Mouse (Mus musculus): Measurements from ENCODE around the gene Capsl. TPM values are rescaled to one million over a fixed set of nuclear protein-coding genes. Genes with fewer than 3 reads are reported as not detected.
A peak's percentile ranks its signal among the peaks of the same experiment; 100 is the strongest.

Capsl gene
- polyA plus RNA-seq (2014; fragmentation: Nextera tagmentation; extraction: Ambion mirVana), result 0.61 and 0.92 TPM in 2 replicates

DNA sequence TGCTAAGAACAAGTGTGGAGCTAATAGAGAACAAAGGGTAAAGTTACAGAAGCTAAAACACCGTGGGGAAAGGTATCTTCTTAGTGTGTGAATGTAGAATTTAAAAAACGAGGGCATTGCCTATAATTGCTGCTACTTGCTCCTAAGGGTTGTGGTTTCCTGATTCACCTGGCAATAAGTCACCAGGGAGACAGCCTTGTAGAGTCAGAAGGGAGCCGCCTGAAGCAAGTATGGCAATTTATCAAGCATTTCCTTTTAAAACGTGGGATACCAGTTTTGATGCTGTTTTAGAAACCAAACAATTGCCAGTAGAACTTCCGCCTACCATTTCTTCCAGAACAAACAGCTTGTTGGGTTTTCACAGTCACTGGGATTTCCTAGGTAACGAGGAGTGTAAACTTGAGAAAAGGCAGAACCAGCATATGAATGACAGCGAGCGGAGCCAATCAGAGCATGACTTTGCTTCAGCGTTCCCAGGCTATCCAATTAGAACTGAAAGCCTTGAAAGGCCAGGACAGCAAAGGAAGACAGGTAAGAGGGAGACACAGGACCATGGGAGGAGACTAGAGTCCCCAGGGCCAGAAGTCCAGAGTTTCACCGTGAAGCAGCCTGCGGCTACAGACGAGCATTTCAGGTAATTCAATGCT is at the start of gene Capsl:
Capsl (plus strand) TSS at position 495 of the 647 bp plus-strand sequence.
- ATAC-seq (ENCODE audit: insufficient read depth, low FRiP score, low TSS enrichment) (no peak), DNase-seq (ENCODE audit: low spot score) (peak; percentile 26)
- no peak within 1 kb of the TSS for H3K4me3 ChIP-seq (ENCODE audit: low read depth, low read length)
- no peak within 1 kb of the TSS for H3K27ac ChIP-seq (ENCODE audit: low read depth, low read length)
- no peak within 1 kb of the TSS for H3K9ac ChIP-seq (ENCODE audit: low read length)
- H3K9me3 ChIP-seq (ENCODE audit: control insufficient read depth, low read length), result no peaks in the 10 kb centered on the region
- H3K4me2 ChIP-seq (ENCODE audit: low read depth), result no peak within 1 kb of the TSS
- H3K27me3 ChIP-seq (ENCODE audit: control insufficient read depth, insufficient read depth, low read length), result no peaks in the 10 kb centered on the region
- no peaks in the 10 kb centered on the region for H3K36me3 ChIP-seq (ENCODE audit: control insufficient read depth, insufficient read depth, low read length)
- H3K4me1 ChIP-seq (ENCODE audit: control insufficient read depth, insufficient read depth, low read length), result no peaks in the 10 kb centered on the region
- WGBS, result 57% methylated on average over 12 of the region's 12 CpGs

- ATAC-seq (ENCODE audit: insufficient read depth, low FRiP score, low TSS enrichment) (no peak), DNase-seq (ENCODE audit: low spot score) (no peak)
- Histone ChIP-seq H3K9me3 (ENCODE audit: control insufficient read depth, low read length) (no peaks in the 10 kb centered on the region), H3K27ac (ENCODE audit: low read depth, low read length) (no peak overlapping the region), H3K4me1 (ENCODE audit: control insufficient read depth, insufficient read depth, low read length) (no peaks in the 10 kb centered on the region), H3K36me3 (ENCODE audit: control insufficient read depth, insufficient read depth, low read length) (no peaks in the 10 kb centered on the region), H3K4me2 (ENCODE audit: low read depth) (no peak overlapping the region), H3K4me3 (ENCODE audit: low read depth, low read length) (no peak overlapping the region), H3K27me3 (ENCODE audit: control insufficient read depth, insufficient read depth, low read length) (no peaks in the 10 kb centered on the region), H3K9ac (ENCODE audit: low read length) (no peak overlapping the region)
- WGBS, result 87% methylated on average over 3 of the region's 3 CpGs
These were observed 26.4 kb upstream of the Capsl start for GRCm38 (mm10) chr15:9409475-9409874.

DNA sequence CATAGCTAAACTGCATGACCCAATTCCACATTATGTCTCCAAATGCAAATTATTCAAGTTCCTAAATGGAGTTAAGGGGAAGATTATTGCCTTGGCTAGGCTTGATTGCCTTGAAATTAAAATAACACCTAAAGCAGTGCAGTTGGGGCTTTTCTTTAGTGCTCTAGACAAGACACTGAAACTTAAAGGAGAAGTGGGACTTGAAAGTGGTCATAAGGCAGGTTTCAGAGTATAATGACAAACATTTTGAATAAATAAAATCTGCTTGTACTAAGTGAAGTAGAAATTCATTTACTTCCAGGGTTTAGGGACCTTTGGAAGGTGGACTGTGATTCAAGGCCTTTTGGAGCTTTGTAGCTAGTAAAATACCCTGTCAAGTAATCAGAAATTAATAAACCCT is 14.7 kb upstream of the Capsl start:
- H3K9ac ChIP-seq (ENCODE audit: low read length), result no peak overlapping the region
- ATAC-seq (ENCODE audit: insufficient read depth, low FRiP score, low TSS enrichment) (no peak), DNase-seq (ENCODE audit: low spot score) (no peak)
- H3K4me2 ChIP-seq (ENCODE audit: low read depth), result no peak overlapping the region
- H3K4me3 ChIP-seq (ENCODE audit: low read depth, low read length), result no peak overlapping the region
- no peaks in the 10 kb centered on the region for H3K36me3 ChIP-seq (ENCODE audit: control insufficient read depth, insufficient read depth, low read length)
- no peaks in the 10 kb centered on the region for H3K4me1 ChIP-seq (ENCODE audit: control insufficient read depth, insufficient read depth, low read length)
- no peaks in the 10 kb centered on the region for H3K27me3 ChIP-seq (ENCODE audit: control insufficient read depth, insufficient read depth, low read length)
- no peaks in the 10 kb centered on the region for H3K9me3 ChIP-seq (ENCODE audit: control insufficient read depth, low read length)
- no peak overlapping the region for H3K27ac ChIP-seq (ENCODE audit: low read depth, low read length)

DNA sequence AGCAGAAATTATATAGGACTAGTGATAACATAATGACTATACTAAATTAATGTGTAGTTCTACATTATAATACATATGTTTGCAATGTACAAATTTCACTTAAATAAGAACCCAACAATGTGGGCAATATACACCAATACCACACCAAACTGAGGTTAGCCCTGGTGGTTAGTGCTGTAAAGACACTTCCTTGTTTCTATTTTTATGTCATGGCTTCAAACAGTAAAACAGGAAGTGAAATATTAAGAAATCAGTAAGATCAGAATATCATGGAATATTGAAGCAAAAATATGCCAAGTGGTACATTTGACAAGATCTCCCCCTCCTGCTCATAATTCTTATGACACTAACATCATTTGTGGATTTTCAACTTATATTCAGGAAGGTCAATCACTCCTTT is 8.0 kb upstream of the Capsl start:
- no peaks in the 10 kb centered on the region for H3K4me1 ChIP-seq (ENCODE audit: control insufficient read depth, insufficient read depth, low read length)
- DNase-seq (ENCODE audit: low spot score) (no peak), ATAC-seq (ENCODE audit: insufficient read depth, low FRiP score, low TSS enrichment) (no peak)
- no peaks in the 10 kb centered on the region for H3K36me3 ChIP-seq (ENCODE audit: control insufficient read depth, insufficient read depth, low read length)
- H3K4me3 ChIP-seq (ENCODE audit: low read depth, low read length), result no peak overlapping the region
- no peak overlapping the region for H3K27ac ChIP-seq (ENCODE audit: low read depth, low read length)
- H3K27me3 ChIP-seq (ENCODE audit: control insufficient read depth, insufficient read depth, low read length), result no peaks in the 10 kb centered on the region
- no peak overlapping the region for H3K4me2 ChIP-seq (ENCODE audit: low read depth)
- no peak overlapping the region for H3K9ac ChIP-seq (ENCODE audit: low read length)
- H3K9me3 ChIP-seq (ENCODE audit: control insufficient read depth, low read length), result no peaks in the 10 kb centered on the region

DNA sequence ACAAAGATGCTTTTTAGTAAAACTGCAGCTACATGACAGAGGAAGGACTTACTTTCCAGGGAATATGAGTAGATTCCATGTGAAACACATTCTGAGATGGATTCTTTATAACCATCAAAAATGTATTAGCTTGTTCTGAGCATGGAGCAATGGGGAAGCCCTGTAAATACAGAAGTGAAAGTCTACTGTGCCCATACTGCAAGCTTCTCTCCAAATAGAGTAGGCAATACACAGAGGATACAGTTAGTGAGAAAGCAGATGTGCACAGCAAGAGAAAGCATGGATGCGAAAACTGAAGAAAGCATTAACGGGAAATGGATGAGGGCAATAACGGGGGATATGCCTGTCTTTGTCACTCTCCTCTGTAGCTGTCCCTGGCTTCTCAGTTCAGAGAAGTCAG is 6.0 kb upstream of the Capsl start:
- H3K27ac ChIP-seq (ENCODE audit: low read depth, low read length), result no peak overlapping the region
- no peaks in the 10 kb centered on the region for H3K36me3 ChIP-seq (ENCODE audit: control insufficient read depth, insufficient read depth, low read length)
- H3K4me2 ChIP-seq (ENCODE audit: low read depth), result no peak overlapping the region
- DNase-seq (ENCODE audit: low spot score) (no peak), ATAC-seq (ENCODE audit: insufficient read depth, low FRiP score, low TSS enrichment) (no peak)
- H3K27me3 ChIP-seq (ENCODE audit: control insufficient read depth, insufficient read depth, low read length), result no peaks in the 10 kb centered on the region
- no peak overlapping the region for H3K9ac ChIP-seq (ENCODE audit: low read length)
- no peaks in the 10 kb centered on the region for H3K9me3 ChIP-seq (ENCODE audit: control insufficient read depth, low read length)
- H3K4me1 ChIP-seq (ENCODE audit: control insufficient read depth, insufficient read depth, low read length), result no peaks in the 10 kb centered on the region
- H3K4me3 ChIP-seq (ENCODE audit: low read depth, low read length), result no peak overlapping the region
- WGBS, result 84% methylated on average over 3 of the region's 3 CpGs

- Histone ChIP-seq H3K9me3 (ENCODE audit: control insufficient read depth, low read length) (no peaks in the 10 kb centered on the region), H3K4me3 (ENCODE audit: low read depth, low read length) (no peak overlapping the region), H3K4me2 (ENCODE audit: low read depth) (no peak overlapping the region), H3K36me3 (ENCODE audit: control insufficient read depth, insufficient read depth, low read length) (no peaks in the 10 kb centered on the region), H3K9ac (ENCODE audit: low read length) (no peak overlapping the region), H3K27ac (ENCODE audit: low read depth, low read length) (no peak overlapping the region), H3K4me1 (ENCODE audit: control insufficient read depth, insufficient read depth, low read length) (no peaks in the 10 kb centered on the region), H3K27me3 (ENCODE audit: control insufficient read depth, insufficient read depth, low read length) (no peaks in the 10 kb centered on the region)
- ATAC-seq (ENCODE audit: insufficient read depth, low FRiP score, low TSS enrichment) (no peak), DNase-seq (ENCODE audit: low spot score) (no peak)
- WGBS, result 88% methylated on average over 1 of the region's 1 CpGs
These were observed 16.2 kb downstream of the Capsl start for GRCm38 (mm10) chr15:9451999-9452398.

DNA sequence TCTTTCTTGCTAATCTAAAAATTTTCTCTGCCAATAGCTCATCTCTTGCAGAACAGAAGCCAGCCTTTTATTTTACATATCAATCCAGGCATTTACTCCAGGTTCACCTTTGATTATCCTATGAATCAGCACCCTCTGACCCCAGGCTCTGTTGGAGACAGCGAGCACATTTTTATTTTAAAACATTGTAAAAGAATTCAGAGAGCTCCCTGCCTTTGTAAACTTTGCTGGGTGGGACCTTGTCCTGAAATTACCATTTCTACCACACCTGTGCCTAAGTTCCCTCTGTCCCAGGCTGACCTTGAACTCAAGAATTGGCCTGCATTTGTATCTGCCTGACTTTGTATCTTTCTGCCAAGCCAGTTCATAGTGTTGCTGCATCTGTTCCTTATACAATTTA is 17.0 kb downstream of the Capsl start:
- no peak overlapping the region for H3K27ac ChIP-seq (ENCODE audit: low read depth, low read length)
- no peak overlapping the region for H3K4me2 ChIP-seq (ENCODE audit: low read depth)
- H3K4me3 ChIP-seq (ENCODE audit: low read depth, low read length), result no peak overlapping the region
- no peaks in the 10 kb centered on the region for H3K36me3 ChIP-seq (ENCODE audit: control insufficient read depth, insufficient read depth, low read length)
- H3K9ac ChIP-seq (ENCODE audit: low read length), result no peak overlapping the region
- 66% methylated on average over 1 of the region's 1 CpGs for WGBS
- no peak for ATAC-seq (ENCODE audit: insufficient read depth, low FRiP score, low TSS enrichment)
- H3K9me3 ChIP-seq (ENCODE audit: control insufficient read depth, low read length), result no peaks in the 10 kb centered on the region
- DNase-seq (ENCODE audit: low spot score), result no peak
- H3K4me1 ChIP-seq (ENCODE audit: control insufficient read depth, insufficient read depth, low read length), result no peaks in the 10 kb centered on the region
- no peaks in the 10 kb centered on the region for H3K27me3 ChIP-seq (ENCODE audit: control insufficient read depth, insufficient read depth, low read length)

DNA sequence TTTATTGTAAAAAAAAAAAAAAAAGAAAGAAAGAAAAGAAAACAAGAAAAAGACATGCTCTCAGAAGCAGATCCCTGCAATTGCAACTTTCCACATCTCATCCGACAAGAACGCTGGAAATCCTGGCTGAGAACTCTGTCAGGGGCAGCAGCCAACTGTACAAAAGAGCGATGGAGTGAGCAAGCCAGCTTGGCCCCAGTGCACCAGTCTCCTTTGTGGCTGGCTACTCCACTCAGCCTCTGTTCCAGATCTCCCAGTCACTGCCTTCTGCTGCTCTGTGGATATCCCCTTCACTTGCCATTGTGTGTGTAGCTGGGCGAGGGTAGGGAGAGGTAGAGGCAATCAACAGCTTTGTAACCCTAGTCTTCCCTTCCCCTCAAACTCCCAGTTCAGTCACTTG is 18.4 kb downstream of the Capsl start:
- ATAC-seq (ENCODE audit: insufficient read depth, low FRiP score, low TSS enrichment), result no peak

GRCm38 (mm10) chr15:9455241-9455640 is 19.4 kb downstream of the Capsl start:
- Histone ChIP-seq H3K36me3 (ENCODE audit: control insufficient read depth, insufficient read depth, low read length) (no peaks in the 10 kb centered on the region), H3K9me3 (ENCODE audit: control insufficient read depth, low read length) (no peaks in the 10 kb centered on the region), H3K4me2 (ENCODE audit: low read depth) (no peak overlapping the region), H3K27ac (ENCODE audit: low read depth, low read length) (no peak overlapping the region), H3K27me3 (ENCODE audit: control insufficient read depth, insufficient read depth, low read length) (no peaks in the 10 kb centered on the region), H3K9ac (ENCODE audit: low read length) (no peak overlapping the region), H3K4me1 (ENCODE audit: control insufficient read depth, insufficient read depth, low read length) (no peaks in the 10 kb centered on the region), H3K4me3 (ENCODE audit: low read depth, low read length) (no peak overlapping the region)
- 68% methylated on average over 4 of the region's 4 CpGs for WGBS
- ATAC-seq (ENCODE audit: insufficient read depth, low FRiP score, low TSS enrichment) (peak; percentile 82), DNase-seq (ENCODE audit: low spot score) (peak; percentile 54)

More for the DNA sequence above, 18.4 kb downstream of the Capsl start:
- Histone ChIP-seq H3K9me3 (ENCODE audit: control insufficient read depth, low read length) (no peaks in the 10 kb centered on the region), H3K4me1 (ENCODE audit: control insufficient read depth, insufficient read depth, low read length) (no peaks in the 10 kb centered on the region), H3K27ac (ENCODE audit: low read depth, low read length) (no peak overlapping the region), H3K9ac (ENCODE audit: low read length) (no peak overlapping the region), H3K4me2 (ENCODE audit: low read depth) (no peak overlapping the region), H3K36me3 (ENCODE audit: control insufficient read depth, insufficient read depth, low read length) (no peaks in the 10 kb centered on the region), H3K27me3 (ENCODE audit: control insufficient read depth, insufficient read depth, low read length) (no peaks in the 10 kb centered on the region), H3K4me3 (ENCODE audit: low read depth, low read length) (no peak overlapping the region)
- DNase-seq (ENCODE audit: low spot score), result no peak
- 81% methylated on average over 4 of the region's 4 CpGs for WGBS

Measured in neural tube, embryonic 11.5 days (tissue).